Mouse (Mus musculus): Measurements from ENCODE around the gene Gm21958.
"Not testable (repeated sequence)": the region's sequence is repeated elsewhere in the genome, so short reads cannot be mapped to it uniquely, and the experiment has no call there.

The Gm21958 gene

DNA sequence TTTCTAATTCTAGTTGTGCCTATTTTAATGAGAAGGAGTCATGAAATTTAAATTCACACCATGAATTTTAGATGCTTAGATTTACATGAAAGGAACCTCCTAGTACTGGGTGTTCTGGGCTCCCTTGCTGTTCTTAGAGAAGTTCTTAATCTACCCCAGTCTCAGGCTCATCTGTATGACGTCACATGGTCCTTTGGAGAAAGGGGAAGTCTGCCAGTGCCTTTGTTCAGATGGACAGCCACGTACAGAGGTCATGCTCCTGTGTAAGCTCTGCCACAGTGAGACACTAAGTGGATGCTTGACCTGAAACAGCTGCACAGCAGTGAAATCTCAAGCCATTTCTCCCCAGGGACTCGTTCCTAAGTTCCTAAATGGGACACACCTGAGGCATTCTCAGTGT is 4.8 kb upstream of the Gm21958 start:
- no peak for DNase-seq

DNA sequence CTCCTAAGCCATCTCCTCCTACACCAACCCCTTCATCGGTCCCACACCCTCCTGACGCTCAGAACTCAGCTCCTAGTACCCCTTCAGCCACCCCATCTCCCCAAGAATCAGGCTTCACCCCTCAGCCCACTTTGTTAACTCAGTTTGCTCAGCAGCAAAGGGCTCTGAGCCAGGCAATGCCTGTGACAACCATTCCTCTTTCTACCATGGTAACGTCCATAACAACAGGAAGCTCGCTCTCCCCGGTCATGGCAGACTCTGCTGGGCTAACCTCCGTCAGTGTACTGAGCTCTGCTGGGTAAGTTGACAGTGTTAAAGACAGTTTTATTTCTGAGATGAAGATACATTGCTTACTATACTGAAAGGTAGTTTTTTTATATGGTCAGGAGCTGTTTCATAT is 3.2 kb upstream of the Gm21958 start:
- no peak for DNase-seq

DNA sequence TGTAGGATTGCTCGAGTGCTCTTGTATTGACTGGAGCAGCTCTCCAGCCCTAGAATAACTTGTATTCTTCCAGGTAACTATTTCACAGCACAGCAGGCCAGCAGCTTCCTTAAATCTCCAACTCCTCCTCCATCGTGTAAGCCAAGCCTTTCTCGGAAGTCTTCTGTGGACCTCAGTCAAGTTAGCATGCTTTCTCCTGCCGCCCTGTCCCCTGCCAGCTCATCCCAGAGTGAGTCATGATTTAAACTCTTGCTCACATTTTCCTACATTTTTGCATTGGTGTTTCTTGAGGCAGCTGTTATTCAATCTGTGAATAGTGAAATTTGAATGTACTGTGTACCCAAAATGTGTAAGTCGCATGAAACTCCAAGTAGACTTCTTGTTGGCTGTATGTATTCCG is 1.3 kb upstream of the Gm21958 start:
- DNase-seq = peak; percentile 72

GRCm38 (mm10) chr3:54708972-54709371 is 5.2 kb downstream of the Gm21958 start:
- no peak for DNase-seq

DNA sequence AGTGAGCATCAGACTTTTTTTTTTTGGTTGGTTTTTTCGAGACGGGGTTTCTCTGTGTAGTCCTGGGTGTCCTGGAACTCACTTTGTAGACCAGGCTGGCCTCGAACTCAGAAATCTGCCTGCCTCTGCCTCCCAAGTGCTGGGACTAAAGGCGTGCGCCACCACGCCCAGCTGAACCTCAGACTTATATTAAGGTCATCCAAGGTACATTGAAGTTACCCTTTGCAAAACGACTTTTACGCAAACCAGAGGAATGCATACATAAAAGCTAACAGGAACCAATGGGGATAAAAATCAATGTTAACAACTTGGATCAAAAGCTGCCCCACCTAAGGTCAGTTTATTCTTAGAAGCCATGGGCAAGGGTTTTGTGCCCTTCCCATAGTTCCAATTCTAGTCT is 10.0 kb downstream of the Gm21958 start:
- DNase-seq = not testable (repeated sequence)

DNA sequence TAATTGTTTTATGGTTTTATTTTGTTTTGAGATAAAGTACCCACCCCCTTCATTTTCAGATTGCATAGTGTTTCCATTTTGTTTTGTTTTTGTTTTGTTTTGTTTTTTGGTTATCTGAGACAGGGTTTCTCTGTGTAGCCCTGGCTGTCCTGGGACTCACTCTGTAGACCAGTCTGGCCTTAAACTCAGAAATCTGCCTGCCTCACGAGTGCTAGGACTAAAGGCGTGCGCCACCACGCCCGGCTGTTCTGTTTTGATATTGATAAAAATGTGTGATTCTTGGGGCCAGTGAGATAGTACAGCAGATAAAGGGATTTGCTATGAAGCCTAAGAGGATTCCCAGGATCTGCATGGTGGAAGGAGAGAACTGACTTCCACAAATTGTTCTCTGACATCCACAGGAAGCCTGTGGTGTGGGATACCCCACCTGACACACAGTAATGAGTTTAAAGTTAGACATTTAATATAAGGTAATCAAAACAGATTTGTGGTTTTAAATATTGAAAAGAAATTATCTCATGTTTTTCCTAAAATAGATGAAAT is 14.3 kb downstream of the Gm21958 start:
- DNase-seq = no peak

- no peak for DNase-seq
These were observed 21.1 kb downstream of the Gm21958 start for GRCm38 (mm10) chr3:54693056-54693415.

DNA sequence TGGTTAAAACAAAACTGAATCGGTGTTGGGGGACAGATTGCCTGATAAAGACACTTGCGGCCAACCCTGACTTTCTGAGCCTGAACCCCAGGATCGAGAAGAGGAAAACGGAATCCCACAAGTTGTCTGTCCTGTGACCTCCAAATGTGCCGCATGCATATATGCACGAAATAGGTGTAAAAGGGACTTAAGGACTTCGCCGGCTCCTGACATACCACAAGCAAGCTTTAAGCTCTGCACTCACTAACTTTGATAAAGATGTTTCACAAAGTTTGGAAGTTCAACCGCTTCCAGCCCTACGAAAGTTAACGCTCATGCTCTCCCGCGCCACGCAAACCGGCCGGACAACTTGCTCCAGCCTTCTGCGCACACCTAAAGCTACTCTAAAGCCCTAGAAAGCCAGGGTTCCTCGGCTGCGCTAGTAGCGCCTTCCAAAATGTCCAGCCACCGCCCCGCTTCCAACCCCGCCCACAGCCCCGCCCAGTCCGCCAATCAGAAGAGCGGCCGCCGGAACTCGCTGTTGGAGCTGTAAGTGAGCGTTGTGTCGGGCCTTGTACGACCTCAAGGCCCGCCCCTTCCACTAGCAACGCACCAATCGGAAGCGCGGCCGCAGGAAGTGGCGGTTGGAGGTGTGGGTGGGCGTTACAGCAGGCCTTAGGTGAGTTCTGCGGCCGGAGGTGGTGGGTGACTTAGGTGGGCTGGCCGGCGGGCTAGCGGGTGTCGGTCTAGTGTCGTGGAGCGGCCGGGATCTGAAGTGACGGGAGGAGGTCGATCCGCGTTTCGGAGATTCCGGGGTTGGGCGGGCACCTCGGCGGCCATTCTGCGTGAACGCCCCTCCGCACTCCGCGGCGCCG is 21.7 kb downstream of the Gm21958 start, which contains the start of gene Supt20:
Gene Supt20, plus strand, starts transcription at position 606 of the 854 bp plus-strand sequence.
- peak; percentile 95 for DNase-seq

- no peak for DNase-seq
These were observed 25.1 kb downstream of the Gm21958 start for GRCm38 (mm10) chr3:54689091-54689490.

GRCm38 (mm10) chr3:54687245-54687644 is 26.9 kb downstream of the Gm21958 start:
- DNase-seq = no peak

GRCm38 (mm10) chr3:54685202-54685601 is 29.0 kb downstream of the Gm21958 start:
- DNase-seq = no peak

DNA sequence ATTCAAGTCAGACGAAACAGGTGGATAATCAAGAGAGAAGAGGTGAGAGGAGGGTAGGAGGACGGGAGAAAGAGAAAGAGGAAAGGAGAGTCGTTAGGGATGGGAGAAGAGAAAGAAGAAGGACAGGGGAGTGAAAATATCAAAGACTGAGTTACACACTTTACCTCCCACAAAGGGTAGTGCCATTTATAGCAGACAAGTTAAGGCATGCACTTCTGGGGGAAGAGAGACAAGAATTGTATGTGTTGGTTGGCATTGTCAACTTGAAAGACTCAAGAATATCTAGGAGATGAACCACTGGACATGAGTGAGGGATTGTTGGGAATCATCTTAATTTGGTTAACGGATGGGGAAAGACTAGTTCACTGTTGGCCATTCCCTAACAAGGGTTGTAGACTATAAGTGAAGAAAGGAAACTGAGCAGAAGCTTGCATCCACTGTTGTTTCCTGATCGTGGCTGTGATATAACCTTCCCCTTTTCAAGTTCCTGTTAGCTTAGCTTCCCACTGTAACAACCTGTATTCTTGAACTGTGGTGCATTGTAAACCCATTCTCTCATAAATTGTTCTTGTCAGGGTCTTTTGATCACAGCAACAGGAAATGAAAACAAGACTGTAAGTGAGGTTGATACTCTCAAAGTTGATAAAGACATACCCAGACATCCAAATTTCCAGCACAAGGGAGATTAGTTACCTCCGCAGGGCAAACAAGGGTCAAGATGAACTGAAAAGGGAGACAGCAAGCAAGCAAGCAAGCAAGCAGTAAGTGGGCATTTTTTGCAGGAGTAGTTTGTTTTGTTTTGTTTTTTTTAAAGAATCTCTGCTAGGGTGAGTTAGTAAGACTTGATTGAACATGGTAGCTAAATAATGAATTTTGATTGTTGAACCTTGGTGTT is 32.6 kb downstream of the Gm21958 start:
- no peak for DNase-seq

DNA sequence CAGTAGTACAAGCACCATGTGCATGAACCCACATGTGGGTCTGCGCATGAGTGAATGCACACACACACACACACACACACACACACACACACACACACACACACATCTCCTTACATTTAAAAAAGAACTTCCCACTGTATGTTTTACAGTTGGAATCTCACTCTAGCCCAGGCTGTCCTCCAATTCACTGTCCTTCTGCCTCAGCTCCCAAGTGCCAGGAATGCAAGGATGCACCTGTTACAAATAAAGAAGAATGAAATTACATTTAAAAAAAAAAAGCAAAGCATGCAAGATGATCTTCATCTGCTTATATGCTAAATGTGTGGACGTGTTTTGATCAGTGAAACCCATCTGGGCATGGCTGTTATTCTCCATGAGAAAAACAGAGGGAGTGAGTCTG is 37.3 kb downstream of the Gm21958 start:
- no peak for DNase-seq

GRCm38 (mm10) chr3:54672557-54673529 is 41.3 kb downstream of the Gm21958 start:
- DNase-seq = peak; percentile 43

- no peak for DNase-seq
These were observed 42.0 kb downstream of the Gm21958 start for GRCm38 (mm10) chr3:54672111-54672510.

DNA sequence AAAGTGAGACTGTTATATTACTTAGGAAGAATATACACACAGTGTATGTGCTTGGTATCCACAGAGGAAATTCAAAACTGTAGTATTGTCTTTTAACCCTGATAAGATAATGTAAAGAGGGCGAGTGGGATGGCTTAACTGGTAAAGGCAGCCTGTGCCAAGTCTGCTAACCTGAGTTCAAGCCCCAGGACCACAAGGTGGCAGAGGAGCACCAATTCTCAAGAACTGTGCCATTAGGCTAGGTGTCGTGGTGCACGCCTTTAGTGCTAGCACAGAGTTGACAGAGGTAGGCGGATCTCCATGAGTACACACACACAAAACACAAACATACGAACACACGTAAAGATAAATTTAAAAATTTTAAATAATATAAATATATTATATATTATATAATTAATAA is 44.6 kb downstream of the Gm21958 start:
- no peak for DNase-seq

- no peak for DNase-seq
These were observed 45.4 kb downstream of the Gm21958 start for GRCm38 (mm10) chr3:54668722-54669121.

DNA sequence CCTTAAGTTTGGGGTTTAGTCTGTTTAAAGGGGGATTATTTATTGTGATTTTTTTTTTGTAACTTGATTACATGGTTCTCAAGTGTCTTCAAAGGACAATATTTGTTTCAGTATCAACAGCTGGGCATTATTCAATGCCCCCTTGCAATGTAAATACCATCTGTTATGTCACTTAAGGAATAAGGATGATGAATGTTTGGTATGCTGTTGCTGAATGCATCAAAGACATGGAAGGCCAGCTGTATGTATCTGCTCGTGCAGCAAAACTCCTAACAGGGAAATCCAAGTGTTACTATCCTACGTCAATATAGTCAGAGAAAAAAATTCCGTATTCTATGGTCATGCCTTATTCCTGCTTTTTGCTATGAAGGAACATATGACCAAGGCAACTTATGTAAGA is 46.0 kb downstream of the Gm21958 start:
- DNase-seq = no peak
